In the genomic region with DNA sequence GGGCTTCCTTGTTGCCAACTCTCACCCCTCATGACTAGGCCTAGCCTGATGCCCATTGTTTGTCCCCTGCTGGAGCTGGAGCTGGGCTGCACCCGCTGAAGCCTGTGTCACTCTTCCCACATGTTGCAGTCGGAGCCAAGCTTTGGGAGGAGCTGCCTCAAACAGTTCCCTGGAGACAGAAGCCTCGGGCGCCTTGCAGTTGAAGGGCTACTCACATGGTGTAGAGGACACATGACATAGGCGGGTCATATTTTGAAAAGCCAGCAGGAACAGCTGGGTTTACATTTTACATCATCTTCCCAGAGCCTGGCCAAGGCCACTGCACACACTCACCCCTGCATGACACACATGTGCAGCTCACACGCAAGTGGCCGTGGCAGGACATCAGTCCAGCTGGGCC, we compare ENCODE assay signal across 15 mouse cellular contexts. TPM values are rescaled to one million over a fixed set of nuclear protein-coding genes. Genes with fewer than 3 reads are reported as not detected.
DNase-seq lines count a peak whose midpoint lies in the region; ATAC-seq and TF ChIP-seq lines count a peak whose summit lies in the region.
"Had no signal": no experiment of that assay in that cellular context is flagged by ENCODE, and none has a peak within 500 bp of the region (broad histone marks: within the 10 kb centered on the region; RNA-seq: fewer than 3 reads in every experiment).

No protein-coding gene starts in this region.

- no peak overlapping the region for H3K4me2 ChIP-seq in lung, postnatal 0 days (replicated peaks; ENCODE audit: low read depth, low read length)
- H3K4me2 ChIP-seq: embryonic facial prominence, embryonic 15.5 days; limb, embryonic 12.5 days; liver, embryonic 15.5 days had no signal

- intact Hi-C loops in gastrocnemius, postnatal 14 days (cut with DNase I; ENCODE audit: low total_unique reads), result no loop called here
- intact Hi-C loops in heart, postnatal 36 days (cut with DNase I), result no loop called here

- H3K27me3 ChIP-seq in lung, postnatal 0 days (replicated peaks; ENCODE audit: insufficient read depth, low read length), result no peaks in the 10 kb centered on the region
- H3K27me3 ChIP-seq: embryonic facial prominence, embryonic 15.5 days; limb, embryonic 12.5 days; liver, embryonic 15.5 days; megakaryocyte, embryonic 14.5 days had no signal

- no peak for TF ChIP-seq EP300 in lung, postnatal 0 days (IDR thresholded peaks at IDR 0.05)

- DNase-seq in gastrocnemius, postnatal 14 days, result peak; percentile 52
- no peak for DNase-seq in gastrocnemius, postnatal 10 days
- DNase-seq in lung, postnatal 0 days (ENCODE audit: low spot score), result peak; percentile 53
- no peak for DNase-seq in lung, postnatal 14 days
- DNase-seq in heart, postnatal 36 days, result peak; percentile 44 to 46
- DNase-seq in right cerebral cortex, postnatal 14 days, result no peak
- DNase-seq in cerebellum, adult 9-10 months, result no peak
- DNase-seq: cerebellum, adult 11-12 months; right cerebral cortex, postnatal 4 days; thymus, adult 18-20 months had no signal

- no peaks in the 10 kb centered on the region for H3K9me3 ChIP-seq in lung, postnatal 0 days (ENCODE audit: low read length)
- H3K9me3 ChIP-seq: embryonic facial prominence, embryonic 15.5 days; limb, embryonic 12.5 days; liver, embryonic 15.5 days; megakaryocyte, embryonic 14.5 days had no signal

- H3K4me1 ChIP-seq in lung, postnatal 0 days (ENCODE audit: insufficient read depth, low read depth, low read length), result peaks cover 5% of the 10 kb centered on the region; the same call in 1 of the 2 replicates
- H3K4me1 ChIP-seq: embryonic facial prominence, embryonic 15.5 days; limb, embryonic 12.5 days had no signal

- H3K9ac ChIP-seq in lung, postnatal 0 days (replicated peaks; ENCODE audit: low read depth), result no peak overlapping the region
- H3K9ac ChIP-seq: embryonic facial prominence, embryonic 15.5 days; limb, embryonic 12.5 days; liver, embryonic 15.5 days had no signal

- peaks cover 56% of the 10 kb centered on the region for H3K36me3 ChIP-seq in lung, postnatal 0 days (ENCODE audit: insufficient read depth, low read length)

- H3K27ac ChIP-seq in lung, postnatal 0 days (ENCODE audit: low read length), result no peak overlapping the region
- H3K27ac ChIP-seq: embryonic facial prominence, embryonic 15.5 days; layer of hippocampus, adult 2 months; limb, embryonic 12.5 days; liver, embryonic 15.5 days had no signal

- TF ChIP-seq CTCF in lung, postnatal 0 days (IDR thresholded peaks at IDR 0.05), result peak; percentile 24; the same call in 1 of the 2 replicates

- H3K4me3 ChIP-seq in lung, postnatal 0 days (ENCODE audit: low read depth, low read length), result no peak overlapping the region
- H3K4me3 ChIP-seq: embryonic facial prominence, embryonic 15.5 days; layer of hippocampus, adult 2 months; limb, embryonic 12.5 days; liver, embryonic 15.5 days; megakaryocyte, embryonic 14.5 days had no signal

- WGBS in lung, postnatal 0 days, result 51% methylated on average over 7 of the region's 7 CpGs

- ATAC-seq in lung, postnatal 0 days, result peak; percentile 75

RNA-seq across cellular contexts. Expression of gene Tbc1d9b, which starts 18.0 kb away (rescaled TPM):
- 10 to 100 TPM; 22.7 to 23.4 TPM for total RNA-seq in gastrocnemius, postnatal 14 days (2021)
- total RNA-seq in gastrocnemius, postnatal 10 days (2021), result 10 to 100 TPM; 23.2 to 30.1 TPM
- polyA plus RNA-seq in lung, postnatal 0 days (2015; fragmentation: Nextera tagmentation; extraction: Ambion mirVana), result 26.1 and 27.4 TPM in 2 replicates
- 10 to 100 TPM; 43.8 to 49.7 TPM for total RNA-seq in heart, postnatal 36 days (2021)

RNA-seq across cellular contexts. Expression of gene Mrnip, which starts 25.0 kb away (rescaled TPM):
- total RNA-seq in gastrocnemius, postnatal 14 days (2021), result 1 to 10 TPM; 5.0 to 5.4 TPM
- 1 to 10 TPM; 6.3 to 7.5 TPM for total RNA-seq in gastrocnemius, postnatal 10 days (2021)
- polyA plus RNA-seq in lung, postnatal 0 days (2015; fragmentation: Nextera tagmentation; extraction: Ambion mirVana), result 6.9 and 9.0 TPM in 2 replicates
- 1 to 10 TPM; 1.8 to 2.4 TPM for total RNA-seq in heart, postnatal 36 days (2021)

Comparison
In these comparisons a context has a peak if more than half of its experiments do, and no peak if none do; other contexts are left out.
1. DNase-seq: peak in gastrocnemius, postnatal 14 days (single experiment), lung, postnatal 0 days (single experiment) and heart, postnatal 36 days (2 of 2); none in gastrocnemius, postnatal 10 days (single experiment), lung, postnatal 14 days (single experiment), right cerebral cortex, postnatal 14 days (single experiment) and cerebellum, adult 9-10 months (single experiment).